Mouse (Mus musculus): ENCODE measurements around the gene Rgs5.

Gene Rgs5

DNA sequence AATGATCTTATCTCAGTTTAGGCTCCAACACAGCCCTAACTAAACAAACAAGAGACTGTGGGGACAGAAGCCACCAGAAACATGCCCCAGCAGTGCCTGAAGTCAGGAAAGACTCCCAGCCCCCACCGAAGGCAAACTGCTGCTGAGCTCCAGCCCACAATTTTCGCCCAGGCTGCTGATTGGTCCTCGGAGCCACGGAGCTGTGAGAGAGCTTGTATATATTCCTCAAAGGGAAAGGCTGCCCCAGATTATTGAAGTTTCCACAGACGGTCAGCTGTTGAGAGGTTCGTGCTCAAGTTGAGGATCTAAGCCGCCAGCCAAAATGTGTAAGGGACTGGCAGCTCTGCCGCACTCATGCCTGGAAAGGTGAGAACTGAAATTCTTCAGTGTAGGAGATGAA, at the start of gene Rgs5:
TSS of gene Rgs5 (plus strand) at position 246 of the 400 bp plus-strand sequence.
- peak; percentile 20 for DNase-seq

DNA sequence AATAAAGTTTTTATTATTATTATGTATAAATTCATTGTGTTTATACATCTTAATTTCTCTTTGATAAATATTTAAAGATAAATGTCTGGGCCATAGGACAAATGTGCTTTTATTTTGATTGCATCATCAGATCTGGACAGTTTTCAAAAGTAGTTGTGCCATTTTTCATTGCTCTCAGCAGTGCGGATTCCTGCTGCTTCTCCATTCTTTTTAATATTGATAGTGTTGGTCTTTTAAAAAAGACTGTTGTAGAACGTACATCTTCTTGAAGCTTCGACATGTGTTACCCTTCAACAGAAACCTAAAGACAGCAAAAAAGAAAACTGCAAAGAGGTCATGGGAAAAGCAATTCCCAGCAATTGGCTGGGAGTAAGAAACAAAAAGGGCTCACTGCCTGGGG, 49.1 kb upstream of the Rgs5 start:
- DNase-seq, result no peak

DNA sequence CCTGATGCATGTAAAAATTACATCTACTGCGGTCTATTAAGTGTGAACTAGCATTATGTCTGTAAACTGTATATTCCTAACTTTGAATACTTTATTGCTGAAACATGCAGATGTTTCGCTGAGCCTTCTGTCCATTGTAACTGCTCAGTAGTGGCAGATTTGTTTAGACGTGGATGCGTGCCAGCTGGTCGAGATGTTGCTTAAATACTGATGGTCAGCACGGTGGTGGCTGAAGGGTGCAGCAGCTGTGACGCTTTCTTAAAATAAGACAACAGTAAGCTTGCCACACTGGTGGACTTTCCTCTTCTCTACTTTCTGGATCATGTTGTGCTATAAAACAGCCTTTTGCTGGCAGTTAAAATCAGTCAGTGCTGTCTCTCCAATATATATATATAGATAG, 25.6 kb upstream of the Rgs5 start:
- no peak for DNase-seq

DNA sequence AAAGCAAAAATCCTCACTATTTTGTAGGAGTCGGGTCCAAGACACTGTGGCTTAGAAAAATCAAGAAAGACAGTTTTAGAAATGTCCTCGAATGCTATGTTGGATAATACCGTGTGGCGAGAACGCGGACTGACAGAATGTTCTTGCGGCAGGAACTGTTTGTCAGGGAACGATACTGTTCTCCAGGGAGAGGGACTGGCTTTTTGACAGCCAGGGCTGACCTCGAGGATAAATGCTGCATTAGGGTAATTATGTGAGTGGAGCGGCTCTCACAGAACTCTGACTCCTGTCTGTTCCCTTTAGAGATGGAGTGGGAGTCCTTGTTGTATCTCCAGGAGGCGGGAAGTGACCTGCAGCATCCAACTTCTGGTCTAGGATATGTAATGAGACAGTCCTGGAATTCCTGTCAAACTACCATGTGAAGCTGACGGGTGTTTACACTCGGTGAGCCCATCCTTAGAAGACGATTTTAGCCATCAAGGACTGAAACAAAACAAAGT, 18.0 kb upstream of the Rgs5 start:
- no peak for DNase-seq

DNA sequence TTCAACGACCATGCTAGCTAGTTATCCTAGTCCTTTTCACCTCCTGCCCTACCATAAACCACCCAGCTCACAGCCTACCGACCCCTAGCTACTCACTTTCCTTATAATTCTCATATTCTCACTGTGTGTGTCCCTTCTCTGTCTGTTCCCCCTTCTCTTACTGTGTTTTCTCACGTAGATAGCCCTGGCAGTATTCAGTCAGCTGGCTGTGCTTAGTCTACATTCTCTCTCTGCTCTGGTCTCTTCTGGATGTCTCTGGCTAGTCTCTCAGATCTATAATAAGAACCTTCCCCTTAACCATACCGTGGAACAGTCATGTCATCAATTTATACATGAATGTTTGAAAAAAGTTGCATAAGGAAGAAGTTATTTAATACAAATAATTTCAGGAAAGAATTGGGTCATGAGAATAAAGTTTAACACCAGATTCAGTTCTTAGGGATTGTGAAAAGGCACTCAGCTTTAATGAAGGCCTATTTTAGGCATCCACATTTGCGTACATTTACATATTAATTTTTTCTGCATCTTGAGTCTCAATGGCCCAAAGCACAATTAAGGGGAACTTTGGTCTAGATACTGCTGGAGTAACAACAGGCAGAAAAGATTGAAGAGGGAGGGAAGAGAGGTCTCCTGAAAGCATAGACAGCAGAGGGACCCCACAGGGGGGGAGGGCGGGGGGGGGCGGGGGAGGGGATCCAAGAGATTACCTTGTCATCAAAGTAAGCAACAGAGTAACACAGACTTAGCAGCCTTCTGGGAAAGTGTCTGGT, 10.2 kb upstream of the Rgs5 start:
- DNase-seq, result no peak

DNA sequence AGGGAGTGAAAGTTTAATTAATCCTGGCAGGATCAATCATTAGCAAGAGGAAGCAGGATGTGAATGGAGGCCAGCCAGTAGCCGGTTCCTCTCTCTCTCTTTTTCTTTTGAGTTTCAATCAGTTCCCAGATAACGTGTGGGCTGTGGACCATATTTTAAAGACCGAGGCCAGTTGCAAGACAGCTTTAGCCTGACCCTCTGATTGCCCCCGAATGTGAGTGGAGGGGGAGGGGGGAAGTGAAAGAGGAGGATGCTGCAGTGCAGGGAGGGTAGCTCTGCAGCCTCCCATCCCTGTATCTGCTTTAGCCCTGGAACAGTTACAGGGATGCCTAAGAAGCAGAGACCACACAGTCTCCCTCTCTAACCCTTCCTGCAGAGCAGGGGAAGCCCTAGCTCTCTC, 4.2 kb downstream of the Rgs5 start:
- DNase-seq, result no peak

DNA sequence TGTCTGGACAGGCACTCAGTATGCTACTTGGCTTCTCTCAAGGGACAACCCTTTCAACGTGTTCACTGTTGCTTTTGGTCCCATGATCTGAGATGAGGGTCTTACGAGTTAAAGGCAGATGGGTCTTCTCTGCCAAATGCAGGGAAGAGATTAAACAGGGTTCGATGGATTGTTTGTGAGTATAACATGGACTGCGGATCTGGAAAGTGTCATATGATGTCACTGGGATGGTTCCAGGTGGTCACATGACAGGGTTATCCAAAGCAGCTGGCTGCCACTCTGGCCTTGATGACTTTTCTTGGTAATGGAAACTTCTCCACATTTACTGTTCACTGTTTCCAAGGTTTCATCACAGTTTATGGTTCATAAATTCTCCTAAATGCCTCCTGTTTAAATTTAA, 12.0 kb downstream of the Rgs5 start:
- no peak for DNase-seq

DNA sequence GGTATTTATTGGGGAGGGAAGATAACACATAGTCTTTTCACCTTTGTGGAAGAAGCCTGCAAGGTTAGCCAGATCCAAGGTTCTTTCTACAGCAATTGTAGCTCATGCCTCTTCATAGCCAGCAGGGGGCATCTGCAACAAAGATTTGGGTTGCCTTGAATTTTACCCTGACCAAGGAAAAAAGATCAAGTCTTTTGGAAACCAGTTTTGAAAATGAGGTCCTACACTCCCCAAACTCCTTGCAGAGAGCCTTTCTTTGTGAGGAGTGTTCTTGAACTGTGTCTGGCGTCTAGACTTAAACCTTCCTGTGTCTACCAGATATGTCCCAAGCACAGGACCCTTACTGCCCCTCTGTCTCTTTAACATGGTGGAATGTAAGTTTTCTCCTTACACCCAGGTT, 15.4 kb downstream of the Rgs5 start:
- DNase-seq, result peak; percentile 23

DNA sequence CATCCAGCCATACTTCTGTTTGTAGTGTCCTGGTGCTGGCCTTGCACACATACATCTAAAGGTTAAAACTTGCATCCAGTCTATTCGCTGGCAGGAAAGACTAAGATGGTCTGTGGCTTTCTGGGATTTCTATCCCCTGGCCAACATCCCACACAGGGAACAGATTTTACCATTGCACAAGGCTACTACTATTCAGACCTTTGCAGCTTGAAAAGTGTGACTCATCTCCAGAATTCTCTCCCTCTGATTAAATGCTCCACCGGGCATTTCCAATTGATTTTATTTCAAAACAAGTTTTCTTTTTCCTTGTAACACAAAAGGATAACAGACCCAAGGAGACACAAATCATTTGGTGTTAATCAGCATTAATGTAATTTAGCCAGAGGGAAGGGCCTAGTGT, 16.5 kb downstream of the Rgs5 start:
- DNase-seq, result no peak

DNA sequence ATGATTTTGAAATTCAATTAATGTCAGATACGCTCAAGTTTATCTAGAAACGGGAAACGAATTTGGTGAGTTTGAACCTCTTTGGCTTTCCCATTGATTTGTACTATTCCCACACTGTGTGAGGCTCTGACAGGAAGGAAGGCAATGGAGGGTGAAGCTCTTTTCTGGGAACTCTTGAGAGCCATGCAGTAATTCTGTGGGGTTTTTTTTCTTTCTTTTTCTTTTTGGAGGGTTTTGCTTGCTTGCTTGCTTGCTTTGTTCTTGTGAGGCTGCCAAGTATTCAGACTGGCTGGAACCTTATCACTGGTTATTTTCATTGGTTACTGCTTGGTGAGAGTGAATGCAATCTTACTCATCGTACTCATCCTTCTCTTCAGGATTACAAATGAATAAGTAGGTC, 17.0 kb downstream of the Rgs5 start:
- DNase-seq, result no peak

DNA sequence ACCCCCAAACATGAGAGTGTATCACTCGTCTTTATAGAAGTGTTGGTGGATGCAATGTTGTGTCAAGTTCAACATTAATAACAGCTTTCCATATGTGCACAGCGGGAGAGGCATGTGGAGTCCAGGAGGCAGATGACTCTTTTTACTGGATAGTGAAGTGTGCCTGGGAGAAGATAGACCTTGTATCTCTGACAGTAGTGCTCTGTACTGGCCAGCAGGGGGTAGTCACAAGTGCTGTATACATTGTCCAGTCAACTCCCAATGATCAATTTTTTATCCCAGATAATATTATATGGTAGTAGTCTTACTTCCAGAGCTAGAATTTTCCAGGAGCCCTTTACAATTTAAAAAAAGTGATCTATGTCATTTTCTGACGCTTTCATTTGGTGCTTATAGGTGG, 18.8 kb downstream of the Rgs5 start:
- no peak for DNase-seq

DNA sequence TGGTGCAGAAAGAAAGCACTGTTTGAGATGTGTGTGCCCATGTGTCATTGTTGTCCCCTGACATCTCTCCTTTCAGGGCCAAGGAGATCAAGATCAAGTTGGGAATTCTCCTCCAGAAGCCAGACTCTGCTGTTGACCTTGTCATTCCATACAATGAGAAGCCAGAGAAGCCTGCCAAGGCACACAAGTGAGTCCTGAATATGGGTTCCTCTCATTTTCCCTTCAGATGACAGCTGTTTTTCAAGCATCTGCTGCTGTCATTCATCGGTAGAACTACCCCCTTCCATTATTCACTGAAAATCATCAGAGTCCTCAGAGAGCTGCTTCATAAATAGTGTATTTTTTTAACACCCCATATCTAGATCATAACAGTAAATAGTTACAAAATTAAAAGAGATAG, 21.4 kb downstream of the Rgs5 start:
- no peak for DNase-seq

DNA sequence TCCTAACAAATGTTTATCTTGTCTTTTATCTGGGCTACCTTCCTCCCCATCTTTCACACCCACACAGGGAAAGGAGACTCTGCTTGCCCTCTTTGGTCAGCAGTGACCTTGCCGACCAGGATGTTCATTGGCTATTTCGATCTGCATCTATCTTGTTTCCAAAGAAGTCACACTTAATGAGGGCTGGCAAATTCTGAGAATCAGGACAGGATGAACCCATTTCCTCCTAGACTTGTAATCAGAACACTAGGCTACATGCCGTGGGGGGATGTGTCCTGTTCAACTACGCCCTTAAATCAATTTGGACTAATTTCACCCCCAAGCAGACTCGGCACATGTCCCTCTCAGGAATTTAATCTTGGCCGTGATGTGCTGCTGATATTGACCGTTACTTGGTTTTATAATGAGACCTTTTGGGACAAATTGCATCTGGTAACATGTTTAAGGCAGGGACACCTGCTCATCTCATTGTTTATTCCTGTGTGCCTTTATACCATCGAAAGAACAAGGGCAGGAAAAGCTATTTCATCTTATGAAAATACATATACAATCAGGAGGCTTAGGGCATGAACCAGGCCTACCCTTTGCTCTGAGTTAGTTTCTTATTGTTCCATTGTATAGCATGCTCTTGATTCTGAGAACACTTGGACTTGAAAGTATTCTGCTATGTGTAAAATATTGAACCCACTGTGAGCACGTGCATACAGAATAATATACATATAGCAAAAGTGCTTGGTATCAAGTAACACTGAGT, 25.3 kb downstream of the Rgs5 start:
- DNase-seq, result no peak

DNA sequence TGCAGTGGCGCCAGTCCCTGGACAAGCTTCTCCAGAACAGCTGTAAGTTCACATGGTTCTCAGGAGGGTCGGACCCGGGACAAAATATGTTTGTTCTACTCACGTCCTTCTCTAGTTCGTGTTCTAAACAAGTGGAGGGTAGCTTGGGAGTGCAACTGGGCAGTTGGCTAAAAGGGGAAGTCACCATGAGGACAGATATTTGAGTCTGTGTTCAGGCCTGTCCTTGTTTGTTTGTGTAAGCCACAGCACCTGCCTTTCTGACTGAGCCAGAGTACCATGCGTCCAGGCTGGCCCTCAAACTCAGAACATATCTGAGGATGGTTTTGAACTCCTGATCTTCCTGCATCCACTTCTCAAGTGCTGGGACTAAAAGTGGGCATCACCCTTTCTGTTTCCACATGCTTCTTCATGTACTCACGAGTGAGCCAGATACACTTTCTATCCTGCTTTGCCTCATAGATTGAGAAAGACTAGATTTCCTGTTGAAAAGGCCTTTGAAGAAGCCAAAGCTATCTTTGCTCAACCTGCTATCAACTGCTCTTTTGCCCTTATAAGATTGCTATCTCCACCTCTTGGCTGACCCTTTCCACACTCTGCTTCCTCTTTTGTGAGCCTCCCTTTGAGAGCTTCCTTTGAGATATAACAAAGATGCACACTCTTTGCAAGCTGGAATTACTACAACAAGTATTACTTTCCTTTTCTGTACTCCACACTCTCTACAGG, 27.6 kb downstream of the Rgs5 start:
- no peak for DNase-seq

DNA sequence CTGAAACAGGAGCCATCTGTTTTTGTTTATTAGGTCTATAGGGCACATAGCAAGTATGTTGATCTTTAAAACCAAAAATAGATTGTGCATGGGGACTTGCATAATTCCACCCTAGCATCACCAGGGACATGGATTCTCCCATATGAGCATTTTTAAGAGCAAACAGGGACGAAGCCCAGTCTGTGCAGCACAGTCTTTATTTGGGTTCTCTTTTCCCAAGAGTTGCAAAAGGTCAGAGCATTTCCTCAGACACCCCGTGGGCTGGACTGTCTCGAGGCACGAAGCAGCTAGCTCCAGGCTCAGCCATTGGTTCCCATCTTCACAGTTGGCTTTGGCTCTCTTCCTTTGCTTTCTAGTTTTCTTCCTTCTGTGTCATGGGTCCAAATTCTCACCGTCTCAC, 30.0 kb downstream of the Rgs5 start:
- DNase-seq, result no peak

DNA sequence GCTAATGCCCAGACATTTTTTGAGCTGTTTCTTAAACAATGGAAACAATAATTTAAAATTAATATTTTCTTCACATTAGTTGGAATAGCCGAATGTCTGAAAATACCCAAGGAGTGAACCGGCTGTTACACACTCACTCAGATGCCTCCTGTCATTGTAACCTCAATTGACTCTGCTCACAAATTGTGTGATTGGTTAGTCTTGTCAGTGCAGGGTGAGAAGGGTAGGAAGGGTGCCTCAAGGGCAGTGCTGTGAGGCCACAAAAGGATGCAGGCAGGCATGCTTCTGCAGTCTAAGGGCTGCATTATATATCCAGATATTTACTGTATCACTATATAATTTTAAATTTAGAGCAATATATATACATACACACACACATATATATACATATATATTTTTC, 37.7 kb downstream of the Rgs5 start:
- no peak for DNase-seq

DNA sequence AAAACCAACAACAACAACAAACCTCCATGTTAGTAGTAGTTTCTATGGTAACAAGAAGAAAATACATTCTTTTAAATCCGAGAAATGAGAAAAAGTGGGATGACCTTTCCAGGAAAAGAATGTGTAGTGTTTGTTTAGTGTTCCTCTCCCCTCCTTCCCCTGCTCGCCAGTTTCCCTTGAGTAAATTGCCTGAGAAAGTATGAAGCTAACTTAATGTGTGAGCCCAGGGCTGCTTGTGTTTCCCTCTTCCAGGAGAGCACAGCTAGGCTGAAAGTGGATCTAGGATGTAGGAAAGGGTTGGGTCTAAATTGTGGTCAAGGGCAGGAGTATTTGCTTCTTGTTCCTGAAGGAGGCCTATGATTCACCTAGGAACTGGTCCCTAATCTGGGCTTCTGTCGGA, 38.2 kb downstream of the Rgs5 start:
- no peak for DNase-seq

DNA sequence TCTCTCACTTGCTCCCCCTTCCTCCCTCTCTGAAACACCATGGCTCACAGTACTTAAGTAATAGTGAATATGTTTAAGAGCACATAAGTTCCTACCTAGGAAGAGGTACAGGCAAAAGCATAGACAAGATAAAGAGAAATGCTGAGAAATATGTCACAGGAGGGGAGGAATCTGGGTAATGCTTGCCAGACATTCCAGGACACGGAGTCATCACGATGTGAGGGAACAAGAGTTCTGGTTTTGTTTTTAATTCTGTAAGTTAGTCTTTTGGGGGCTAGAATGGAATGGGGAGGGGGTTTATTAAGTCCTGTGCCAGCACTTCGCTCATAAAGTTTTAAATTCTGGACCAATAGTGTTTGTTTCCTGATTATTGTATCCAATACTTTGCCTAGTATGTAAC, 40.1 kb downstream of the Rgs5 start:
- no peak for DNase-seq

DNA sequence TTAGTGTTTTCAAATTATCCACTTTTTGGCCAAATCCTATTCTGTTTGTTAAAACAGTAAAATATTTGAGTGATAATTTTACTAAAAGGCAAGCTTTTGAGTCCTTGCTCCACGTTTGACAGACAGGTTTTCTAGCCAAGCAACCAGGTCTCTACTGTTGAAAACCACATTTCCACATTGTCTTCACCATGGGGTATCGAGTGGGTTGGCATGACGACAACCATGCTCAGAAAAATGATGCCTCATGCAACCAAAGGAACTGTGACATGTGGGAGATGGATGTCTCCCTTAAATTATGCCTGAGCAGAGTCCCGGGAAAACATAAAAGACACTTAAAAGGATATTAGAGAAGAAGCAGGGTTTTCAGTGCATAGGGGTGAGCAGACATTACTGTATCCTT, 41.9 kb downstream of the Rgs5 start:
- no peak for DNase-seq

DNA sequence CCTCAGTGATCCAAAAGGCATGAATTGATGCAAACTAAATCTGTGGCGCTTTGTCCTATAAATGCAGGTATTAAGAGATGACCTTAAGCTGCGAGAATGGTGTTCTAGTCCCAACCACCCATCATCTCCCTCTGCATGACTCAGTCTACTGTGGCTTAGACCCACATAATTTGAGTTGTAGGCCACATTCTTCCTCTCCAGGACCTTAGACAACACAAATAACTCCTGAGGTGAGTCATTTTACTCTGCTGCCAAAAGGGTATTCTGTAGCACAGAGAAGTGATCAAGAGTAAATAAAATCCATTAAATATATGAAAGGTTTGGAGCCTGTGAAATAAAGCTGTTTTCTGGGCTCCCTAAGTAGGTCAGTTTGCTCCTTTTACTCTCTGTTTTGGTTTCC, 43.9 kb downstream of the Rgs5 start:
- DNase-seq, result no peak

DNA sequence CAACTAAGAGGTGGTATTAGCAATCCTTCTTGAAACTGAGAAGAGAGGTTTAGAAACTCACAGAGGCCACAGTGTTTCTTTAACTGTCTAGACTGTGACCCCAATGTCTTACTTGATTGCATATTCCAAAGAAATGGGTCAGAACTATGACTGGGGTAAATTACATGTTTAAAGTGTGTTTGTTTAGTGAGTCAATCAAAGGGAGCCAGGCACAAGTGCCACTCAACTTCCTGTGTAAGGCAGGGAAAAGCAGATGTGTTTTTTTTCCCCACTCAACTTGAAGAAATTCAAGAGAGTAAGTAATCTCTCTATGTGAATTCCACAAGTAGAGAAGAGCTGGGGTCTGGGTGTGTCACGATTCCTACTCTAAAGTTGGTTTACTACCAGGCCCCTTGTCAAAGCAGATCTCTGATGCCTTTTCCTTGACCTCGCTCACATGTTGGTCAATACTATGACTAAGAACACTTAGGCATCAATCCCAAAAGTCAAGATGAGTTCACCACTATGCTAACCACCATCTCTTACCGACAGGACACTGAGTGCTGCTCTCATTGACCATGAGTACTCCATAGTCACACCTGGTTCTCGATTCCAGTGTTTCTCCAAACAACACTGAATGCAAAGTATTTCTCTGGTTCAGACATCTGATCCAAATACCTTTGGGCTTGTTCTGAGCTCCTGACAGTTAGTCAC, 49.2 kb downstream of the Rgs5 start:
- no peak for DNase-seq

DNA sequence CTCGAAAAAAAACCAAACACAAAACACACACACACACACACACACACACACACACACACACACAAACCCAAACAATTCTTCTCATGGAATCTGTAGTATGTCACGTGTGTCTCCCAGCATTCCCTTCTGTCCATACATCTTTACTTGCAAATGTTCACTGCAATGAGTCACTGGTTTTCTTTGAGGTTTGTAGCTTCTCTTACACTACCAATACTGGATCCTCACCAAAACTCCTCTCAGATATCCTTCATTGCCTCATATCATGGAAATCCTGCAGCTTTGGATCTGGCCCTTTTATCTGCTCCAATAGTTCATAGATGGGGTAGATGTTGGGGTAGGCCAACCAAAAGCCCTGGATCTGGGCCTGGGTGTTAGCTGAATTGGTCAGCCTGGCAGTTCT, 66.5 kb downstream of the Rgs5 start:
- no peak for DNase-seq

DNA sequence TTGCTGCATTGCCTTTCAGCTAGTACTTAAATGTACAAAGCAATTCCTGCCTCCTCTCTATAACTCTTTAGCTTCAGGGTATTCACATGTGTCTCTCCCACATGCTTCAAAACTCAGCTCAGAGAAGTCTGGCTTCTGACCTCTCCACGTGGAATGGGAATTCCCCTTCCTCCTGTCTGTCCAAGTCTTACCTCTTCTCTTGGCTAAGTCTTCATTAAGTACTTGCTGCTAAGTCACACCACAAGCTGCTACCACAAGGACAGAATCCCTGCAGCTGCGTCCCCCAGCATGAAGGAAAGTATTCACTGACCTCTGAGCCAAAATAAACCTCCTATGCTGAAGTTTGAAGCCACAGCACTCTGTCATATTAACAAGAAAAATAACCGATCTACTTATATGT, 71.0 kb downstream of the Rgs5 start:
- DNase-seq, result no peak

Measured in right cerebral cortex, postnatal 4 days (tissue).